Mouse (Mus musculus): ENCODE data around the gene Ror1.

The Ror1 gene

GRCm38 (mm10) chr4:100214324-100215215 is 119.0 kb downstream of the Ror1 start:
- no peak for DNase-seq (ENCODE audit: low read depth)

- no peak for DNase-seq (ENCODE audit: low read depth)
These were observed 121.0 kb downstream of the Ror1 start for GRCm38 (mm10) chr4:100216587-100216986.

- no peak for DNase-seq (ENCODE audit: low read depth)
These were observed 123.4 kb downstream of the Ror1 start for GRCm38 (mm10) chr4:100219026-100219425.

GRCm38 (mm10) chr4:100219599-100219998 is 124.0 kb downstream of the Ror1 start:
- DNase-seq (ENCODE audit: low read depth), result no peak

- DNase-seq (ENCODE audit: low read depth), result no peak
These were observed 126.6 kb downstream of the Ror1 start for GRCm38 (mm10) chr4:100221978-100222737.

- no peak for DNase-seq (ENCODE audit: low read depth)
These were observed 127.9 kb downstream of the Ror1 start for GRCm38 (mm10) chr4:100223532-100223931.

- DNase-seq (ENCODE audit: low read depth), result no peak
These were observed 128.4 kb downstream of the Ror1 start for GRCm38 (mm10) chr4:100223965-100224364.

GRCm38 (mm10) chr4:100226619-100227018 is 131.0 kb downstream of the Ror1 start:
- no peak for DNase-seq (ENCODE audit: low read depth)

- no peak for DNase-seq (ENCODE audit: low read depth)
These were observed 132.5 kb downstream of the Ror1 start for GRCm38 (mm10) chr4:100228106-100228505.

GRCm38 (mm10) chr4:100230245-100230644 is 134.7 kb downstream of the Ror1 start:
- no peak for DNase-seq (ENCODE audit: low read depth)

- DNase-seq (ENCODE audit: low read depth), result no peak
These were observed 135.4 kb downstream of the Ror1 start for GRCm38 (mm10) chr4:100230963-100231362.

GRCm38 (mm10) chr4:100231906-100232305 is 136.3 kb downstream of the Ror1 start:
- no peak for DNase-seq (ENCODE audit: low read depth)

GRCm38 (mm10) chr4:100232541-100232940 is 136.9 kb downstream of the Ror1 start:
- no peak for DNase-seq (ENCODE audit: low read depth)

GRCm38 (mm10) chr4:100233770-100234169 is 138.2 kb downstream of the Ror1 start:
- no peak for DNase-seq (ENCODE audit: low read depth)

- no peak for DNase-seq (ENCODE audit: low read depth)
These were observed 140.7 kb downstream of the Ror1 start for GRCm38 (mm10) chr4:100236339-100236738.

GRCm38 (mm10) chr4:100242061-100242756 is 146.6 kb downstream of the Ror1 start:
- no peak for DNase-seq (ENCODE audit: low read depth)

- no peak for DNase-seq (ENCODE audit: low read depth)
These were observed 148.7 kb downstream of the Ror1 start for GRCm38 (mm10) chr4:100244250-100244649.

- DNase-seq (ENCODE audit: low read depth), result no peak
These were observed 149.1 kb downstream of the Ror1 start for GRCm38 (mm10) chr4:100244701-100245100.

- DNase-seq (ENCODE audit: low read depth), result no peak
These were observed 152.2 kb downstream of the Ror1 start for GRCm38 (mm10) chr4:100247826-100248225.

- no peak for DNase-seq (ENCODE audit: low read depth)
These were observed 152.7 kb downstream of the Ror1 start for GRCm38 (mm10) chr4:100248273-100248672.

GRCm38 (mm10) chr4:100251270-100251669 is 155.7 kb downstream of the Ror1 start:
- DNase-seq (ENCODE audit: low read depth), result no peak

GRCm38 (mm10) chr4:100252050-100252449 is 156.5 kb downstream of the Ror1 start:
- DNase-seq (ENCODE audit: low read depth), result no peak
